Mouse (Mus musculus): Measurements from ENCODE around the gene Cpne4. TPM values are rescaled to one million over a fixed set of nuclear protein-coding genes. Genes with fewer than 3 reads are reported as not detected.

Gene Cpne4
- total RNA-seq, 1 experiment from 2014 or later, result not detected

Other genes starting within 250 kb of the Cpne4 start
- gene Acpp, start 209.5 kb upstream of the Cpne4 start, total RNA-seq (2017), result 29.8 and 36.7 TPM in 2 replicates